Mouse (Mus musculus) ovary, adult 18-20 months (tissue): ENCODE data around the gene Apba2.

Experiments
- DNase-seq: peaks from one replicate; pipeline ENCODE4 v3.0.0; 2022; ENCODE audit warnings: low spot score, mixed read lengths

The Apba2 gene

GRCm38 (mm10) chr7:64728181-64728591 is 226.7 kb downstream of the Apba2 start:
- peak; percentile 15 for DNase-seq

DNA sequence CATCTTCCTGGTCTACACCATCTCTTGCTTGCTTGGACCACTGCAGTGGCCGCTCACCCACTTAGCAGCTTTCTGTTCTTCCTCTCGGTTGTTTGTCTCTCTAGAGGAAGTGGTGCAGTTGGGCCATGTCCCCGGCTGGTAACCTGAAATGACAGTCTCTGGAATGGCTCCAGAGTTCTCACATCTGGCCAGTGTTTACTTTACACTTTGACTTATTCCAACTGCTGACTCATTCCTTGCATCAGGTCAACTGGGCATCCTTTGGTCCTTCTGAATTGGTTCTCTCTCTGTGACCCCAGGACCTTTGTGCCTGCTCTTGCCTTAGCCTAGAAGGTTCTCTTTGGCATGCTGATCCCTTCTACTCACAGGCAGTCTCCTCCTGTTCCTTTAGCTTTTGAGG is 227.3 kb downstream of the Apba2 start:
- no peak for DNase-seq

DNA sequence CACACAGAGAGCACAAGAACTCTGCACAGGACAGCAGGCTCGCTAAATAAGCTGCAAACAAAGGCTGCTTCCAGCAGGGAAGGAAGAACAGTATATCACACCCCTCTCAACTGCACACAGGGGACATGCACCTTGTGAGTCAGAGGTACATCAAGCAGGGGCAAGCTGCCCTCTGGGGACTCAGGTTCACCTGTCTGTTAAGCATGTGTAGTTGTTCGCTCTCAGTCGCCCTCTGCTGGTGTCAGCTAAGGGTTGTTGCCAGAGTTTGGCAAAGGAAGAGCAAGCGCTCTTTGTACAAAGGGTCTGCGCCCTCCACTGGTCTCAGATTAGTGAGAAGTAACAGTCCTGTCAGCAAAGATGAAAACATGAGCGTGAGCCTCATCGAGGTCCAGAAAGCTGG is 228.3 kb downstream of the Apba2 start:
- no peak for DNase-seq

- DNase-seq, result no peak
Observed at GRCm38 (mm10) chr7:64739131-64739530, 237.6 kb downstream of the Apba2 start.

GRCm38 (mm10) chr7:64741333-64742307 is 240.1 kb downstream of the Apba2 start:
- peak; percentile 15 for DNase-seq

DNA sequence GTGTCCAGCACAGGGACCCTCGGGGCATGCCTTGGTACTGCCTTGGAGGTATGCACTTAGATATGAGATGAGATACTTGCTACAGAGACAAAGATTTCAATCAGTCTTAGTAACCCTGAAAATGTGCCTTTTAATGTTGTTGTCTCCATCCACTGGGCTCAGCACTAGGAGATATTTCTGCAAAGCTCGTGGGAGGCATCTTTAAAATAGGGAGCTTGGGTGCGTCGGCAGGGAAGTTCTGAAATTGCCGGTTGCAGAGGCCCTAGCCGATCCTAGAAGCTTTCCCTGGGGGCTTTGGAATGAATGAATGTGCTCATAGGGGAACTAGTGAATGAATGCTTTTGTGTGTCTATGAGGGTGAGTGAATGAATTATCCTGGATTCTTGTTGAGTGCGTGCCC is 242.1 kb downstream of the Apba2 start:
- DNase-seq, result no peak

DNA sequence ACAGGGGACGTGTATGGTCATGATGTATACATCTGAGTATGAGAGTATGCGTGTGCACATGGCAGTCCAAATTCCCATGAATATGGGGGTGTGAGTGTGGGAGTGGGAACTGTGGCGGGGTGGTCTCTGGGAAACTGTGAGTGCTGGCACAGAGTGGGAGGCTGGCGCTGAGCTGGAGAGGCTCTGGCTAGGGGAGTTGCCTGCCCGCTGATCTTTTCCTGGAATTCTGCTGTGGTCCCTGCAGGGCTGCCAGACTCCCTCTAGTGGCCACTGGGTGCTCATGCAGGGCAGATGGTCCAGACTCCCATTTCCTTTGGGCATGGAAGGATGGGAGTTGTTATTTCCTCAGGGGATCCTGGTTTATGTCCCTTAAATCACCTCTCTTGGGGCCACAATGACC is 250.0 kb downstream of the Apba2 start:
- DNase-seq, result peak; percentile 19

GRCm38 (mm10) chr7:64752133-64752532 is 250.6 kb downstream of the Apba2 start:
- DNase-seq, result no peak

- DNase-seq, result no peak
Observed at GRCm38 (mm10) chr7:64753678-64754077, 252.2 kb downstream of the Apba2 start.

GRCm38 (mm10) chr7:64754161-64754560 is 252.7 kb downstream of the Apba2 start:
- no peak for DNase-seq

DNA sequence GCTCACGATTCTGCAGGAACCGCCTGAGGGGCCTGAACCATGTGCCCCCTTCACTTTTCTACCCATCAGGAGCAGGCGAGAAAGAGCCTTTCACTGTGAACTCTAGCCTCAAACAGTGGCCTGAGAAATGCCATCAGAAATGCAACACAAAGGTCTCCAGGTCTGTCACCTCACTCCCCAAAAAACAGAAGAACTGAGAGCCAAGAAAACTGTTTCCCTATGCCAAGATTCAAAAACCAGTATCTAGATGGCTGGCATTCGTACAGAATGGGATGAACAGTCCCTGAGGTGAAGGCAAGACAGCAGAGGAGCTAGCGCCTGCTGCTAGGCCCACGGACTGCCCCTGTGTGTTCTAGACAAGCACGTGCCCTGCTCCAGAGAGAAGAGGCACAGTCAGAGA is 253.6 kb downstream of the Apba2 start:
- DNase-seq, result no peak

- DNase-seq, result no peak
Observed at GRCm38 (mm10) chr7:64765595-64765994, 264.1 kb downstream of the Apba2 start.

- no peak for DNase-seq
Observed at GRCm38 (mm10) chr7:64769768-64770167, 268.3 kb downstream of the Apba2 start.

GRCm38 (mm10) chr7:64770779-64771390 is 269.4 kb downstream of the Apba2 start:
- DNase-seq, result no peak

GRCm38 (mm10) chr7:64773465-64773864 is 272.0 kb downstream of the Apba2 start:
- no peak for DNase-seq

DNA sequence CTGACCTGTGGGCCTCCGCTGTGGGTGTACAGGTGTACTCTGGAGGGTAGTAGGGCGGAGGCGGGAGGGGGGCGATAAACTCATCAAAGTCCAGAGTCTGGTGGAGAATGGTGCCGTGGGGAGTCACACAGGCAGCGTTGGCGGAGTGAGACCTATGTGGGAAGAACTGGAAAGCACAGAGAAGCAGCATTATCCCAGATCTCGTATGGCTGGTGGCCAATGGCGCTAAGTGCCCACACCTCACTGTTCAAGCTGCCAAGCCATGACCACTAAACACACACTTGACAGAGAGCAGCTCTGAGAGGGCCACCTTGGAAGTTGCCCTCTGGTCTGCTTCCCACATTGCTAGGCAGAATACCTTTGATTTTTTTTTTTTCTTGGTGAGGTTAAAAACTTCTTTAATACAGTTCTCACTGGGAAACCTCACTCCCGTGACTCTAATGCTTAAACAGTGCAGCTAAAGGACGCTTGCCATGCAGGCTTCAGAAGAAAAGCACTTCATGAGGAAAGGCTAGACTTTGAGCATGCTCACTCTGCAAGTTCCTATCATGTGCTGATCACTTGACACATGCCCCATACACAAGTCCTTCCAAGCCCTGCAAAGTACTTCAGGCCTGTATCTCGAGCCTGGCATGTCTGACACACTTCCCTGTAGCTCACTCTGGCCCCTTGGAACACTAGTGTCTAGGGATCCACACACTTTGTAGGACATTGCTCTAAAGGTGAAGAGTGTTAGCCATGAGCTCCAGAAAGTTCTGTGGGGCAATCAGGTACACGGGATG is 275.4 kb downstream of the Apba2 start:
- no peak for DNase-seq

GRCm38 (mm10) chr7:64779501-64779900 is 278.0 kb downstream of the Apba2 start:
- DNase-seq, result no peak

- no peak for DNase-seq
Observed at GRCm38 (mm10) chr7:64785040-64785439, 283.5 kb downstream of the Apba2 start.

DNA sequence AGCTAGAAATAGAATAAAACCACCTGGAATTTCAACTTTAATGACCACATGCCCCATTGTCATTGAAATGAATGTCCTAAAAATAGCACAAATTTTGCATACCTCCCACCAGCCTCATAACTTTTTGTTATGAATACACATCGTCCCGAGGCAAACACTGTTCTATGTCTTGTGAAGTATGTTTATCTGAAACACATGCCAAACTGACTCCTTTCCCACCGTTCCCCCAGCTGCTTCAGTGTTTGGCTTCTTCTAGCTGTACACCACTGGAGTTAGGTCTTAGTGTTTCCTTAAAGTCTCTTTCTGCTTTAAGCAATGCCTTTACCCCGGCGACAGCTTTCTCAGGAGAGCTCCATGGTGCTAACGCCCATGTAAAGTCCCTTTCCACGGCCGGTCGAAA is 289.6 kb downstream of the Apba2 start:
- DNase-seq, result no peak

- DNase-seq, result peak; percentile 30
Observed at GRCm38 (mm10) chr7:64792031-64792430, 290.5 kb downstream of the Apba2 start.

DNA sequence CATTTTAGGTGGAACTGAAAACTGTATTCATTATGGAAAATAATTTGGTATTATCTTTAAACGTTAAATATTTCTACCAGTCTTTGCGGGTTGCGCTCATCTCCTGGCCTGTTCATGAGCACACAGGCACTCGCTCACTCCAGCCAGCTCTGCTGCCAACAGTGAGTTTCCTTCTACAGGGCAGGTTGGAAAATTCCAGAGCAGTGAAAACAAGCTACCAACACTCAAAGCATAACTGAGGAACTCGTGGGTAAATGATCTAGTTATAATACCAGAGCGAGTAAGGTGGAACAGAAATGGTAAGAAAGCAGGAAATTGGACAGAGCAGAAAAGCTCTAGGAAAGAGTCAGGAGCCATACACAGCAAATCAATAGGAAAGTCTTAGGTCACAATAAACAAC is 294.0 kb downstream of the Apba2 start:
- DNase-seq, result no peak
